ENCODE assay signal across 25 mouse cellular contexts in genomic region chr6:41576526-41577097, GRCm38 (mm10). TPM values are rescaled to one million over a fixed set of nuclear protein-coding genes. Genes with fewer than 3 reads are reported as not detected.
A peak's percentile ranks its signal among the peaks of the same experiment; 100 is the strongest.
DNase-seq lines count a peak whose midpoint lies in the region; ATAC-seq lines count a peak whose summit lies in the region.
"Had no signal": no experiment of that assay in that cellular context is flagged by ENCODE, and none has a peak within 500 bp of the region (broad histone marks: within the 10 kb centered on the region; RNA-seq: fewer than 3 reads in every experiment).

No protein-coding gene starts in this region.

- H3K27me3 ChIP-seq in hindbrain, embryonic 16.5 days (replicated peaks; ENCODE audit: control insufficient read depth, insufficient read depth, low read length) = no peaks in the 10 kb centered on the region
- no peaks in the 10 kb centered on the region for H3K27me3 ChIP-seq in hindbrain, embryonic 13.5 days
- H3K27me3 ChIP-seq: embryonic facial prominence, embryonic 12.5 days; hindbrain, embryonic 15.5 days; midbrain, embryonic 12.5 days; neural tube, embryonic 13.5 days had no signal

- WGBS in hindbrain, embryonic 16.5 days = 56% methylated on average over 5 of the region's 5 CpGs
- 73% methylated on average over 5 of the region's 5 CpGs for WGBS in hindbrain, embryonic 13.5 days

- H3K36me3 ChIP-seq in hindbrain, embryonic 16.5 days (ENCODE audit: control insufficient read depth, insufficient read depth, low read length) = no peaks in the 10 kb centered on the region
- H3K36me3 ChIP-seq in hindbrain, embryonic 13.5 days = no peaks in the 10 kb centered on the region
- H3K36me3 ChIP-seq: embryonic facial prominence, embryonic 12.5 days; G1E; hindbrain, embryonic 15.5 days; midbrain, embryonic 12.5 days; neural tube, embryonic 13.5 days had no signal

- no peak overlapping the region for H3K9ac ChIP-seq in hindbrain, embryonic 16.5 days (ENCODE audit: low read depth, low read length)
- H3K9ac ChIP-seq in hindbrain, embryonic 13.5 days = no peak overlapping the region
- H3K9ac ChIP-seq: embryonic facial prominence, embryonic 12.5 days; hindbrain, embryonic 15.5 days; midbrain, embryonic 12.5 days; neural tube, embryonic 13.5 days had no signal

- H3K4me3 ChIP-seq in hindbrain, embryonic 16.5 days (ENCODE audit: low read length) = no peak overlapping the region
- H3K4me3 ChIP-seq in hindbrain, embryonic 13.5 days = no peak overlapping the region
- H3K4me3 ChIP-seq: embryonic facial prominence, embryonic 12.5 days; hindbrain, embryonic 15.5 days; left cerebral cortex, adult 2 months; midbrain, embryonic 12.5 days; neural tube, embryonic 13.5 days had no signal

- peak; percentile 40 for DNase-seq in retina, postnatal 1 day
- DNase-seq in retina, embryonic 14.5 days (ENCODE audit: low spot score) = no peak
- DNase-seq in gonadal fat pad, adult 2 months (ENCODE audit: low read depth) = peak; percentile 40
- no peak for DNase-seq in left cerebral cortex, adult 8-10 months (ENCODE audit: low spot score in 2 of 2)
- no peak for DNase-seq in adrenal gland, postnatal 36 days
- DNase-seq: cerebellum, adult 2 months; heart, adult 11 months; heart, postnatal 36 days; kidney, adult 2 months; layer of hippocampus, adult 9-11 months; right cerebral cortex, postnatal 14 days; spleen, adult 18-20 months had no signal

- H3K9me3 ChIP-seq in hindbrain, embryonic 16.5 days (ENCODE audit: control insufficient read depth, low read length) = no peaks in the 10 kb centered on the region
- no peaks in the 10 kb centered on the region for H3K9me3 ChIP-seq in hindbrain, embryonic 13.5 days
- H3K9me3 ChIP-seq: embryonic facial prominence, embryonic 12.5 days; G1E; hindbrain, embryonic 15.5 days; midbrain, embryonic 12.5 days; neural tube, embryonic 13.5 days had no signal

- no peaks in the 10 kb centered on the region for H3K4me1 ChIP-seq in hindbrain, embryonic 16.5 days (ENCODE audit: control insufficient read depth, insufficient read depth, low read depth, low read length)
- H3K4me1 ChIP-seq in hindbrain, embryonic 13.5 days (replicated peaks) = peaks cover 4% of the 10 kb centered on the region; the same call in 1 of the 2 replicates
- H3K4me1 ChIP-seq: hindbrain, embryonic 15.5 days; midbrain, embryonic 12.5 days had no signal

- H3K27ac ChIP-seq in hindbrain, embryonic 16.5 days (ENCODE audit: low read depth, low read length) = no peak overlapping the region
- no peak overlapping the region for H3K27ac ChIP-seq in hindbrain, embryonic 13.5 days
- H3K27ac ChIP-seq: embryonic facial prominence, embryonic 12.5 days; hindbrain, embryonic 15.5 days; left cerebral cortex, adult 2 months; midbrain, embryonic 12.5 days; neural tube, embryonic 13.5 days had no signal

- ATAC-seq in hindbrain, embryonic 16.5 days = 0 out of 2 replicates have a peak, but pooled peaks have one; percentile 18
- no peak for ATAC-seq in hindbrain, embryonic 13.5 days (ENCODE audit: low FRiP score)

- H3K4me2 ChIP-seq in hindbrain, embryonic 16.5 days (ENCODE audit: low read length) = no peak overlapping the region
- H3K4me2 ChIP-seq in hindbrain, embryonic 13.5 days = no peak overlapping the region
- H3K4me2 ChIP-seq: embryonic facial prominence, embryonic 12.5 days; hindbrain, embryonic 15.5 days; liver, embryonic 11.5 days; midbrain, embryonic 12.5 days; neural tube, embryonic 13.5 days had no signal

RNA-seq across cellular contexts. Expression of gene Ephb6, which starts 28.7 kb away (rescaled TPM):
- 39.4 and 46.6 TPM in 2 replicates for polyA plus RNA-seq in hindbrain, embryonic 16.5 days (2015; fragmentation: Nextera tagmentation; extraction: Ambion mirVana)
- 28.3 and 29.5 TPM in 2 replicates for polyA plus RNA-seq in hindbrain, embryonic 13.5 days (2015; fragmentation: Nextera tagmentation; extraction: Ambion mirVana)
- polyA plus RNA-seq in gonadal fat pad, adult 2 months (2012; rRNA removed) = 29.5 and 30.2 TPM in 2 replicates
- total RNA-seq in left cerebral cortex, adult 8-10 months (2022) = 100 to 1,000 TPM; 120 to 138 (median 128) TPM
- total RNA-seq in adrenal gland, postnatal 36 days (2021) = 10 to 100 TPM in 1 of 2 experiments, 1 to 10 TPM in 1; 4.4 to 19.0 TPM

RNA-seq across cellular contexts. Expression of gene Prss2, which starts 55.0 kb away (rescaled TPM):
- not detected in 2 replicates for polyA plus RNA-seq in hindbrain, embryonic 16.5 days (2015; fragmentation: Nextera tagmentation; extraction: Ambion mirVana)
- polyA plus RNA-seq in hindbrain, embryonic 13.5 days (2015; fragmentation: Nextera tagmentation; extraction: Ambion mirVana) = not detected in 2 replicates
- polyA plus RNA-seq in gonadal fat pad, adult 2 months (2012; rRNA removed) = 1.1 and 10.5 TPM in 2 replicates
- not detected for total RNA-seq in left cerebral cortex, adult 8-10 months (2022)
- total RNA-seq in adrenal gland, postnatal 36 days (2021) = not detected
- total RNA-seq: G1E; gastrocnemius, adult 8-10 months; heart, postnatal 36 days; left cerebral cortex, adult 2 months; megakaryocyte progenitor cell, adult 5-6 weeks had no signal
- polyA plus RNA-seq: cerebellum, adult 2 months; embryonic facial prominence, embryonic 12.5 days; G1E; heart, embryonic 14.5 days; hindbrain, embryonic 15.5 days; kidney, adult 2 months; limb, embryonic 11.5 days; midbrain, embryonic 12.5 days; neural tube, embryonic 13.5 days had no signal

RNA-seq across cellular contexts. Expression of gene Trpv6, which starts 59.6 kb away (rescaled TPM):
- polyA plus RNA-seq in hindbrain, embryonic 16.5 days (2015; fragmentation: Nextera tagmentation; extraction: Ambion mirVana) = 0.61 and 1.2 TPM in 2 replicates
- polyA plus RNA-seq in hindbrain, embryonic 13.5 days (2015; fragmentation: Nextera tagmentation; extraction: Ambion mirVana) = 0.70 and 0.87 TPM in 2 replicates
- polyA plus RNA-seq in gonadal fat pad, adult 2 months (2012; rRNA removed) = 33.6 and 45.4 TPM in 2 replicates
- 1 to 10 TPM; 2.3 to 2.8 (median 2.6) TPM for total RNA-seq in left cerebral cortex, adult 8-10 months (2022)
- total RNA-seq in adrenal gland, postnatal 36 days (2021) = not detected
- total RNA-seq: gastrocnemius, adult 8-10 months; heart, postnatal 36 days; megakaryocyte progenitor cell, adult 5-6 weeks had no signal
- polyA plus RNA-seq: G1E; heart, embryonic 14.5 days had no signal

Comparison
In these comparisons a context has a peak if more than half of its experiments do, and no peak if none do; other contexts are left out.
1. DNase-seq: peak in retina, postnatal 1 day (single experiment) and gonadal fat pad, adult 2 months (single experiment); none in retina, embryonic 14.5 days (single experiment), left cerebral cortex, adult 8-10 months (0 of 2) and adrenal gland, postnatal 36 days (0 of 2).
2. RNA of gene Trpv6, which starts 59.6 kb away (polyA plus RNA-seq): 33.6 to 45.4 TPM in gonadal fat pad, adult 2 months; 0.70 to 0.87 TPM in hindbrain, embryonic 13.5 days and 0.61 to 1.2 TPM in hindbrain, embryonic 16.5 days; every median in the first group is over 10 times any median in the second.